Mouse (Mus musculus): ENCODE results near the gene Qrich1.

GRCm38 (mm10) chr9:108517253-108517930, 786 bp downstream of the Qrich1 start:
- TF ChIP-seq CHD2 (IDR thresholded peaks at IDR 0.05; ENCODE audit: low read depth, low read length) (no peak), MAFK (IDR thresholded peaks at IDR 0.05; ENCODE audit: insufficient read depth, low read depth, low read length) (no peak), ZC3H11A (IDR thresholded peaks at IDR 0.05; ENCODE audit: borderline replicate concordance, low read depth, low read length) (no peak)
